Mouse (Mus musculus) heart, embryonic 12.5 days (tissue): Measurements from ENCODE around the gene Pex13. TPM values are rescaled to one million over a fixed set of nuclear protein-coding genes. Genes with fewer than 3 reads are reported as not detected.
A peak's percentile ranks its signal among the peaks of the same experiment; 100 is the strongest.

Experiments used
- ATAC-seq: fragments of 200-750 bp; cut with Nextera tagmentation; 2 replicates; pipeline ENCODE4 v1.8.0; 2017; ENCODE audit warnings: moderate TSS enrichment, moderate library complexity; ENCODE audit not compliant: insufficient number of reproducible peaks, low FRiP score
- H3K27ac ChIP-seq: fragments of 300-500 bp; sonication (generic); 2 replicates; pipeline ENCODE4 v1.5.1; 2016; ENCODE audit warnings: mild to moderate bottlenecking, moderate library complexity; ENCODE audit not compliant: poor library complexity, severe bottlenecking
- H3K27me3 ChIP-seq: fragments of 300-500 bp; sonication (generic); replicated peaks from 2 replicates; pipeline ENCODE4 v1.6.1; 2016; ENCODE audit warnings: mild to moderate bottlenecking, moderate library complexity
- H3K36me3 ChIP-seq: fragments of 300-500 bp; sonication (generic); 2 replicates; pipeline ENCODE4 v1.6.1; 2016; ENCODE audit warnings: mild to moderate bottlenecking, moderate library complexity
- H3K4me1 ChIP-seq: fragments of 300-500 bp; sonication (generic); replicated peaks from 2 replicates; pipeline ENCODE4 v1.6.1; 2016; ENCODE audit warnings: mild to moderate bottlenecking
- H3K4me2 ChIP-seq: fragments of 300-500 bp; sonication (generic); 2 replicates; pipeline ENCODE4 v1.6.1; 2016; ENCODE audit warnings: mild to moderate bottlenecking, moderate library complexity
- H3K4me3 ChIP-seq: fragments of 300-500 bp; sonication (generic); 2 replicates; pipeline ENCODE4 v1.5.1; 2016; ENCODE audit warnings: mild to moderate bottlenecking
- H3K9ac ChIP-seq: fragments of 300-500 bp; sonication (generic); 2 replicates; pipeline ENCODE4 v1.6.1; 2016; ENCODE audit warnings: mild to moderate bottlenecking, moderate library complexity
- H3K9me3 ChIP-seq: fragments of 300-500 bp; sonication (generic); replicated peaks from 2 replicates; pipeline ENCODE4 v1.6.1; 2016; ENCODE audit warnings: mild to moderate bottlenecking, moderate library complexity
- WGBS: fragments of 180-500 bp; shearing (Covaris S2); methylation state at CpG from one replicate; pipeline ENCODE4 v1.1.7; 2016; 5-methylcytosine and 5-hydroxymethylcytosine counted together
- polyA plus RNA-seq: library from polyadenylated mRNA; unstranded; fragments of >200 nt; fragmentation: Nextera tagmentation; extraction: Ambion mirVana; gene quantifications from 2 replicates; pipeline ENCODE4 v1.2.1, GENCODE M21; 2016

Gene Pex13
- 29.6 and 32.3 TPM in 2 replicates for polyA plus RNA-seq

DNA sequence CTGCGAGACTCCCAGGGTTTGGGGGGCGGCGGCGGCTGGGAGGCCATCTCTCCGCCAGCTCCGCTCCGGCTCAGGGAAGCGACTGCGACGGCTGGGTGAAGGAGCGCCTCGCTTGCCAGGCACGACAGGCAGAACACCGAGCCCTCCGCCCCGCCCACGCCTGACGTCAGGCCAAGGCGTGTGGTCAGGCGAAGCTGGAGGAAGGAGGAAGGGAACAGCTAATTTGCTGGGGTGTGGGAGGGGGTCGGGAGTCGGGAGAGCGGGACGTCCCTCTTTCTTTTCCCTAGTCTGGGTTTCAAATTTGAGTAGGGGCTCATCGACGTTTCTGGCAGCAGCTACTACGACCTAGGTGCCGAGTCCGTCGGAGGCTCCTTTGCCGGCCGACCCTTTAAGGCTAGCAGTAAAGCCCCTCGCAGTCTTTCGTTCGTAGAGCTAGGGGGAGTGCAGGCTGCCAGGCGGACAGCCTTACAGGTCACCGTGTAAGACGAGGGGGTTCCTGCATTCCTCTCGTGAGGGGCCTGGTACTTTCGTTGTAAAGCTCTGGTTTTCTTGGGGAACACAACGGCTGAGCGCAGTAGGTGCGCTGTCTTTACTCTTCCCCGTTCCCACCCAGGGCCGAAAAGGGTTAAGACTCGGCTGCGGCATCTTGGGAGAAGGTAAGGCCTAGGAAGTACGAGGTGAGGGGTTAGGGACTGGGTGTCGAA is at the start of gene Pex13:
Gene Pex13, minus strand, starts transcription at position 162 of the 704 bp plus-strand sequence.
- Histone ChIP-seq H3K4me1 (peaks cover 11% of the 10 kb centered on the region; the same call in 1 of the 2 replicates), H3K27ac (peak within 1 kb of the TSS; percentile 94), H3K27me3 (no peaks in the 10 kb centered on the region), H3K9me3 (no peaks in the 10 kb centered on the region), H3K4me2 (peak within 1 kb of the TSS; percentile 79), H3K4me3 (peak within 1 kb of the TSS; percentile 96), H3K9ac (peak within 1 kb of the TSS; percentile 96), H3K36me3 (peaks cover 10% of the 10 kb centered on the region; the same call in 1 of the 2 replicates)
- ATAC-seq = peak; percentile 97
- under 1% methylated on average over 49 of the region's 49 CpGs for WGBS

DNA sequence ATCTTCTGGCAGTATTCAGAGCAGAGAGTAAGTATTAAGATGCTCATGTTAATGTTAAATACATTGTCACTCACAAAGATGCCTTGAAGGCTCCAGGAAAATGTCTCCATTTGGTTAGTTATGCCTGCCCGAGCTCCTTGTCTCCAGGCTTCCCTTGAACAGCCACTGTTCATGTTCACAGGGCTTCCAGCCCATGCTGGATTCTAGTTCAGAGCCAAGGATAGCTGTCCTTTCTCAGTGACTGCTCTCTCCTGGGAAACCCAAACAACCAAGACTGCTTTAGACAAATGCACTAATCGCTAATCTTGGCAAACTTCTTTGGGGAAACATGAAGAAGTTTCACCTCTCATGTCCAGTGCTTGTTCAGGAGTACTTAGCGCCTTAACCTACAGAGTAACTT is 46.5 kb upstream of the Pex13 start:
- H3K36me3 ChIP-seq = peaks cover 75% of the 10 kb centered on the region
- no peak overlapping the region for H3K4me3 ChIP-seq
- 84% methylated on average over 3 of the region's 3 CpGs for WGBS

DNA sequence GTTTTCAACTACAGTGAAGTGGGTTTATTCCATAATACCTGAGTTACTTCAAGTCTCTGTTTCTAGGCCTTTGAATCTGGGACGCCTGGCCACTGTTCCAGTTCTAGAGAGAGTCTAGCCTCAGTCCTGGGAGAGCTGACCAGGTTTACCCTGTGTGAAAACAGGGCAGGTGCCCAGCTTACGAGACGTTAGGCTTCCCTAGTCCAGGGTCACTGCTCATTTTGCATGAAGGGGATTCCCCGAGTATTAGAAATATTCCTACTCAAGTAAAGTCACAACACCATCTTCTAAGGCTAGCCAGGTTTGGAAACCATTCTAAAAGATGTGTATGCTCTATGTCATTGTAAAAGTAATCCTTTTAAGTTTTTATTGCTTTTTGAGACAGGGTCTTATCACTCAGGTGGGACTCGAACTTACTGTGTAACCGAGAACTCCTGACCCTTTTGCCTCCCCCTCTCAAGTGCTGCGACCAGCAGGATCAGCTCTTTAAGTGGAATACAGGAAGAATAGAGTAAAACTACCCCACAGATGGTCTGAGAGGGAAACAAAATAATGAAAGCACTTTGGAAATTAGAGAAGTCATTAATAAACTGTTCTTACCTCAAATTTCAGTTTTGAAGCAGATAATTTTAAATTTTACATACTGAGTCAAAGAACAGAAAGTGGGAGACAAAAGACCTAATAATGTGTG is 39.0 kb upstream of the Pex13 start:
- 87% methylated on average over 7 of the region's 7 CpGs for WGBS
- Histone ChIP-seq H3K27me3 (no peaks in the 10 kb centered on the region), H3K36me3 (peaks cover 43% of the 10 kb centered on the region), H3K9ac (no peak overlapping the region), H3K9me3 (no peaks in the 10 kb centered on the region), H3K27ac (no peak overlapping the region), H3K4me1 (no peaks in the 10 kb centered on the region), H3K4me3 (no peak overlapping the region), H3K4me2 (no peak overlapping the region)
- ATAC-seq = no peak

More for the DNA sequence above, 46.5 kb upstream of the Pex13 start:
- H3K9me3 ChIP-seq = no peaks in the 10 kb centered on the region
- no peak overlapping the region for H3K9ac ChIP-seq
- H3K27ac ChIP-seq = no peak overlapping the region
- H3K27me3 ChIP-seq = no peaks in the 10 kb centered on the region
- no peak overlapping the region for H3K4me2 ChIP-seq
- no peak for ATAC-seq
- H3K4me1 ChIP-seq = no peaks in the 10 kb centered on the region

DNA sequence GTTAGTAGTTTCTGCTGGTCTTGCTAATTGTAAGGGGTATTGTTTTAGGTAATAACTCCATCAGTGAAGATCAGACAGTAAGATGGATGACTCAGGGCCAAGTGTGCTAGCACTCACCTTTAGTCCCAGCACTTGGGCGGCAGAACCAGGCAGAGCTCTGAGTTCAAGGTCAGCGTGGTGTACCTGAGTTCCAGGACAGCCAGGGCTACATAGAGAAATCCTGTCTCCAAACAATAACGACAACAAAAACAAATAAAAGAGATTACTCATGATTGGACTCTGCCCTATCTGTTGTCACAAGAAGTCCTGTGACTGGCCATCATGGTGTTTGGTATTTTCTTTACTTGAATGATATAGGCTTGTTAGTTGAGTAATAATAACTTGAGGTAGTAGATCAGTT is 36.1 kb upstream of the Pex13 start:
- no peaks in the 10 kb centered on the region for H3K4me1 ChIP-seq
- H3K9me3 ChIP-seq = no peaks in the 10 kb centered on the region
- 88% methylated on average over 3 of the region's 3 CpGs for WGBS
- ATAC-seq = no peak
- H3K9ac ChIP-seq = no peak overlapping the region
- no peaks in the 10 kb centered on the region for H3K27me3 ChIP-seq
- no peak overlapping the region for H3K4me2 ChIP-seq
- no peak overlapping the region for H3K4me3 ChIP-seq
- peaks cover 28% of the 10 kb centered on the region for H3K36me3 ChIP-seq
- no peak overlapping the region for H3K27ac ChIP-seq

DNA sequence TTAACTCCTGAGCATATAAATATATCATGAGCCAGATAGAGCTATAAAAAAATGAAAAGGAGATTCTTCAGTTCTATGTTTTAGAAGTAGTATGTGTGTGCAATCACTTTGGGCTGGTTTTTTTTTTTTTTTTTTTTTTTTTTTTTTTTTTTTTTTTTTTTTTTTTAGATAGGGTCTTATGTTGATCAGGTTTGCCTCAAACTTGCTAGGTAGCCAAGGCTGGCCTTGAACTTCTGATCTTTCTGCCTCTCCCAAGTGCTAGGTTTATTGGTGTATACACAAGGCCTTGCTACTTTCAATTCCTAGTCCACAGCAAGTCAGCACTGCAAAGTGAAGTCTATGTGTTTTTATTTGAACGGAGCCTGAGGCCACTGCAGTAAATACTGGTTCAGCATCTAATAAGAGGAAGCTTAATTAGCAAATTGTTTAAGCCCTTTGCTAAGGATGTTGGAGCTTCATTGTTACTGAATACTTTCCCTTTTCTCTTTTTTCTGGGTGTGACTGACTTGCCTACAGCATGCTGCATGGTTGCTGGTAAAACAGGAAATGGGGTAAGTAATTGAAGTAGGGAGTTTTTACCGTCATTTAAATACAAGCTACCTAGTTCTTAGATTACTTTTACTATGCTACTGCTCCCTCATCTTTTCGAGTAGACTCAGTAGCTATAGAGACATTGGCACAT is 33.8 kb upstream of the Pex13 start:
- 75% methylated on average over 3 of the region's 3 CpGs for WGBS
- no peaks in the 10 kb centered on the region for H3K27me3 ChIP-seq
- no peak overlapping the region for H3K27ac ChIP-seq
- H3K4me2 ChIP-seq = no peak overlapping the region
- no peak overlapping the region for H3K4me3 ChIP-seq
- no peaks in the 10 kb centered on the region for H3K9me3 ChIP-seq
- H3K4me1 ChIP-seq = no peaks in the 10 kb centered on the region
- H3K36me3 ChIP-seq = peaks cover 22% of the 10 kb centered on the region
- H3K9ac ChIP-seq = no peak overlapping the region
- no peak for ATAC-seq

DNA sequence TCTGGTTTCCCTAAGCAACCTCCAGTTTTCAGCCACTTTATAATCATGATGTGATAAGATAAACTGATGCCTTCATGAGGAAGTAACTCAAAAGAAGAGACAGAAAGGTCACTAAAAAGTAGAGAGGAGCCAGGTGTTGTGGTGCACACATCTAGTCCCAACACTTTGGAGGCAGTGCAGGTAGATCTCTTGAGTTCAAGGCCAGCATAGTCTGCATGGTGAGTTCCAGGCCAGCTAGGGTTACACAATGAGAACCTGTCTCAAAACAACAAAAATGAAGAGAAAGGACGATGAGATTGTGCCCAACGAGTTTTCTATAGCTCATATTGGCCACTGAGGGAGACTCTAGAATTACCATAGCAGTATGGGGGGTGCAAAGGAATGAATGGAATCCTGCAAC is 32.8 kb upstream of the Pex13 start:
- no peak for ATAC-seq
- Histone ChIP-seq H3K27me3 (no peaks in the 10 kb centered on the region), H3K4me3 (no peak overlapping the region), H3K4me1 (no peaks in the 10 kb centered on the region), H3K9ac (no peak overlapping the region), H3K4me2 (no peak overlapping the region), H3K9me3 (no peaks in the 10 kb centered on the region), H3K36me3 (peaks cover 20% of the 10 kb centered on the region), H3K27ac (no peak overlapping the region)
- 76% methylated on average over 2 of the region's 2 CpGs for WGBS

DNA sequence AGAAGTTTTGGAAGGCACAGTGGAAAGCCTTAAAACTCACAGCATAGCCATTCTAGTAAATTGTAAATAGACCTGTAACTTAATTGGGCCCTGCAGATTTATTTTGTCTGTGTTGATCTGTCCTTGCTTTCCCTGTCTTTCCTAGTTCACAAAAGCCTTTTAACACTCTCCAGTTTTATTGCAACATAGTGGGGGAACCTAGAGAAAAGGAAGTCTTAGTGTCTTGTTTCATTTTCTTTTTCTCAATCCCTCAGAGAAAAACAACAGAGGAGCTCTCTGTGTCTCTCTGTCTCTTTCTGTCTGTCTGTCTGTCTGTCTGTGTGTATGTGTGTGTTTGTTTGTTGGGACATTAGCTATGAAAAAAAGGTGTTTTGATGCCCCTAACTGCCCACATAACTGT is 30.1 kb upstream of the Pex13 start:
- no peak overlapping the region for H3K9ac ChIP-seq
- H3K4me1 ChIP-seq = no peaks in the 10 kb centered on the region
- no peaks in the 10 kb centered on the region for H3K27me3 ChIP-seq
- no peak overlapping the region for H3K4me3 ChIP-seq
- no peaks in the 10 kb centered on the region for H3K9me3 ChIP-seq
- H3K36me3 ChIP-seq = peaks cover 16% of the 10 kb centered on the region
- H3K27ac ChIP-seq = no peak overlapping the region
- no peak for ATAC-seq
- H3K4me2 ChIP-seq = no peak overlapping the region

DNA sequence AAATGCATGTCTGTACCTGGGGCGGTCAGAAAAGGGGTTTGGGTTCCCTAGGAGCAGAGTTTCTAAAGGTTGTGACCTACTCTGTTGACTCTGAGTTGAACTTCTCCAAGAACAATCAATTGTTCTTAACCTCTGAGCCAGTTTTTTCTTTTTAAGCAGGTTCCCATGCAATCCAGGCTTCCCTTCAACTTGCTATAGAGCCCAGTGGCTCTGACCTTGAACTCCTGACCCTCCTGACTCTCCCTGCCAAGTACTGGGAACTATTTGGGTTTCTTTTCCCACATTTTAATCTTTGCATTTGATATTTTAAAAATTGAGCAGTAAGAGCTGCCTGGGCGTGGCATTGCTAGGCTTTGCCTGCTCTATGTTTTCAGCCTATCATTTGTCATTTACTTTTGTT is 27.5 kb upstream of the Pex13 start:
- Histone ChIP-seq H3K4me3 (no peak overlapping the region), H3K4me2 (no peak overlapping the region), H3K27ac (no peak overlapping the region), H3K9ac (no peak overlapping the region), H3K36me3 (peaks cover 15% of the 10 kb centered on the region), H3K9me3 (no peaks in the 10 kb centered on the region), H3K4me1 (no peaks in the 10 kb centered on the region), H3K27me3 (no peaks in the 10 kb centered on the region)
- WGBS = 83% methylated on average over 2 of the region's 2 CpGs
- ATAC-seq = no peak

DNA sequence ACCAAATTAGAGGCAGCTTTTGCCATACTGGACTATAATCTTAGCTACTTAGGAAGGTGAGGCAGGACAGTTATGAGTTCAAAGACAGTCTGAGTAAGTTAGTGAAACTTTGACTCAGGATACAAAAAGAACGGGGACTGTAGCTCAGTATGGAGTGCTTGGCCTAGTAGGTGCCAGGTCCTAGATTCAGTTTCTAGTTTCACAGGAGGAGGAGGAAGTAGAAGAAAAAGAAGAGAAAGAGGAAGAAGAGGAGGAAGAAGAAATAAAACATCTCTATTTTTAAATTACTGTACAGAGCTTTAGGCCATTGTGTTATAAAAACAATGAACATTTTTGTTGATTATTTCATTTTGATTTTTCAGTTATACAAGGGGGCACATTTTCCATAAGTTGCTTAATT is 22.3 kb upstream of the Pex13 start:
- no peak overlapping the region for H3K27ac ChIP-seq
- ATAC-seq = no peak
- 80% methylated on average over 1 of the region's 1 CpGs for WGBS
- no peak overlapping the region for H3K9ac ChIP-seq
- no peak overlapping the region for H3K4me3 ChIP-seq
- H3K36me3 ChIP-seq = peaks cover 21% of the 10 kb centered on the region
- no peaks in the 10 kb centered on the region for H3K4me1 ChIP-seq
- no peaks in the 10 kb centered on the region for H3K27me3 ChIP-seq
- H3K9me3 ChIP-seq = no peaks in the 10 kb centered on the region
- H3K4me2 ChIP-seq = no peak overlapping the region

DNA sequence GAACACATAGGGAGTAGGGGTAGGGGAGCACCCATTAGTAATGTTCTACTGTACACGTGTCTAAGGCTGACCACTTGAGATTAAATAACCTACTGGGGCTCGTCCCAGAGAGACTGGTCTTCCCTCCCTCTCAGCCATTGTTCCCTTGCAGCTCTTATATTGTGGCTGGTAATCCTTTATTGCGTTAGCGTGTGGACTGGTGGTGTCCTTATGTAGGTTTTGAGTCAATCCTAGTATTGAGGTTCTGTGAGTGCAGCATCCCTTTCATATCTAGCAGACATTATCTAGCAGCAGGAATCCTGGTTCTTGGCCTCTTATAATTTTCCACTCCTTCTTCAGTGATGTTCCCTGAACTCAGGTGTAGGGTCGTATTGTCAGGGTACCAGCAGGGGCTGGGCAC is 20.9 kb upstream of the Pex13 start:
- H3K9me3 ChIP-seq = no peaks in the 10 kb centered on the region
- 81% methylated on average over 5 of the region's 5 CpGs for WGBS
- no peaks in the 10 kb centered on the region for H3K27me3 ChIP-seq

DNA sequence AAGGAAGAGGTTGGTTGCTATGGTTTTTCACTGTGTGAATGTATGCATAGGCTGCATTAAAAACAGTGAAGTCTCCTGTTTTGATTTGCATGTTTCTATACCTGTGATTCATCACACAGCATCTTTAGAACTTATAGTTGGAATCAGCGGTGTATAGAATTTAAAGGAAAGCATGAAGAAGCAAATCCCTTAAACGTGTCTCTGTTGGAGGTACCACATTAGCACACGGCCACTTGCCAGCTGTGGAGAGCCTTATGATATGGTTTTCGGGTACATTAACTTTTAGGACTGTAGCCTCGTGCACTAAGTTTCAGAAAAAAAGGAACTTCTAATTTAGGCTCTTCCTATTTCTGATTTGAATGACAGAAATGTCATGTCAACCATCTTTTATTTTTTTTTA is 16.8 kb upstream of the Pex13 start:
- ATAC-seq = no peak
- Histone ChIP-seq H3K4me1 (no peaks in the 10 kb centered on the region), H3K9me3 (no peaks in the 10 kb centered on the region), H3K27ac (no peak overlapping the region), H3K4me2 (no peak overlapping the region), H3K36me3 (peaks cover 46% of the 10 kb centered on the region), H3K27me3 (no peaks in the 10 kb centered on the region), H3K9ac (no peak overlapping the region), H3K4me3 (no peak overlapping the region)
- WGBS = 91% methylated on average over 5 of the region's 5 CpGs

More for the DNA sequence above, 20.9 kb upstream of the Pex13 start:
- Histone ChIP-seq H3K9ac (no peak overlapping the region), H3K36me3 (peaks cover 27% of the 10 kb centered on the region), H3K4me2 (no peak overlapping the region), H3K4me3 (no peak overlapping the region), H3K27ac (no peak overlapping the region), H3K4me1 (no peaks in the 10 kb centered on the region)
- ATAC-seq = no peak
